Mouse (Mus musculus) mature B cell (primary cell): ENCODE data around the gene Dicer1.

ENCODE experiments used
- in situ Hi-C: fragments of 300-500 bp; cut with MboI; formaldehyde crosslinking; loops from 2 replicates; pipeline ENCODE4 v1.14.3; 2019

The Dicer1 gene

DNA sequence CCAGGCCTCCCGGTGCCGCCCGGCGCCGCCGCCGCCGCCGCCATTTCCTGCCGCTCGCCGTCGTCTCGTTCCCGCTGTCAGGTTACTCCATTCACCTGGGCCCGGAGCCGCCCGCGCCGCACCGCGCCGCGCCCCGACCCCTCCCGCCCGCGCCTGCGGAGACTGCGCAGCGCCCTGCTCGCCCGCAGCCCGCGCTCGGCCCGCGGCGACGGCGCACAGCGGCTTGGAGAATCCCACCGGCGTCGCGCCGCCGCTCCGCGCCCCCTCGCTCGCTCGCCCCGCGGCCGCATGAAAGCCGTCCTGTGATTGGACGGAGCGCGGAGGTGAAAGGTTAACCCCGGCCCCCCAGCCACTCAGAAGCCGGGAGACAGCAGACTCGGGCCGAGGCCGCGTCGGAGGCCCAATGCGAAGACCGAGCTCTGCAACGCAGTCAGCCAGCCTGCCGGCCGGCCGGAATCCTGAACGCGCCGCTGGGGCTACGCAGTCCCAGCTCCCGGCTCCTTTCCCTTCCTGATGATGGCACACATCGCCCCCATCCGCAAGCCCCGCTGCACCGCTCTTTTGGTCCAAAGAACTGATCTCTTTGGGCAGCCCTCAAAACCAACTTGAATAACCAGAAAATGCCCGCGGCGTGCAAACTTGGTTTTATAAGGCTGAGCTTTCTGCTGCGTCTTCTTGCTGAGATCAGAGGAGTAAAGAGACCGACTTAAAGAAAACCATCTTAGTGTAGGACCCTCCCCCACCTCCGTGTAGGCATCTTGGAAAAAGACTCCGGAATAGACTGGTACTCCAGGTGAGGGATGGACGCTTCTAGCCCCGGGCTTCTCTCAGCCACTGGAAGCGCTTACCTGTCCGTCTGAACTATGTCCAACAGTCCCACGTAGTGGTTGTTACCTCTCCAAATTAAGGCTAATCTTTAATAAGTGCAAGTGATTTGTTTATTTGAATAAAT, at the start of gene Dicer1:
Dicer1 (minus strand) TSS at position 139 of the 952 bp plus-strand sequence.
- in situ Hi-C loops = no loop called here

DNA sequence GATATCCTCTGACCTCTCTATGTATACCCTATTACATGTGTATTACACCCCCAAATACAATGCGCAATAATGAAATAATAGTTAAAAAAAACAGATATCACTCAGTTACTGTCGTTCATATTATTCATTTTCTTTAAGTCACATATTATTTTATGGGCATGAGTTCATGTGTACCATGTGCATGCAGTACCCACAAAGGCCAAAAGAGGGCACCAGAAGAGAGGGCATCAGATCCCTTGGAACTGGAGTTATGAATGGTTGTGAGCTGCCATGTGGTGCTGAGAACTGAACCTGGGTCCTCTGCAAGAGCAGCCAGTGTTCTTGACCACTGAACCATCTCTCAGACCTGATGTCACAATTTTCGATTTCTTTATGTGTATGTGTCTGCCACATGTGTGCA, 47.6 kb upstream of the Dicer1 start:
- in situ Hi-C loops = no loop called here

GRCm38 (mm10) chr12:104797905-104798304, 46.2 kb upstream of the Dicer1 start:
- in situ Hi-C loops = no loop called here

DNA sequence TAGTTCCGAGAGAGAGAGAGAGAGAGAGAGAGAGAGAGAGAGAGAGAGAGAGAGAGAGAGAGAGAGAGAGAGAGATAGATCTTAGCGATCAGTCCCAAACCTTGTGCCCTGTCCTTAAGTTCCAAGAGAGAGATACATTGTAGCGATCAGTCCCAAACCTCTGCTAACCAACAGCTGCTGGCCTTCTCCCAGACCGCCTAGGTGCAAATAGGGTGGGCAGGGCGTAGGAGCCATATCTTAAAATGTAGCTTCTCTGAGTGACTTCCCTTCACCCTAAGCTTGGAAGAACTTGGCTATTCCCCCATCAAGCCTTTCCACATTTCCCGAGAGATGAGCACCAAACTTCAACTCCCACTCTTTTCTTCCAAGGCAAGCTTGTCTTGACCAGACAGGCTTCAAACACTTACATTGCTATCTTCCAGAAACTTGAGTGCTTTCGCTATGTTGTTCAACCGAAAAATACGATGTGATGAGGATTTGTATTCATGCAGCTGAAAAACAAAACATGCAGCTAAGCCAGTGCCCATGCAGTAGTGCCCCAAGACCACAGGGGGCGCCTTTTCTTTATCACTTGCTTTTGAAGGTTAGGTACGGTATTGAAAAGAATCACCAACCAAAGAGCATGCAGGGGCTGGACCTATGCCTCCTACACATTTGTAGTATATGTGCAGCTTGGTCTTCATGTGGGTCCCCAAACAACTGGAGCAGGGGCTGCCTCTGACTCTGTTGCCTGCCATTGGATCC, 45.1 kb upstream of the Dicer1 start:
- in situ Hi-C loops = no loop called here

GRCm38 (mm10) chr12:104794957-104795356, 43.2 kb upstream of the Dicer1 start:
- in situ Hi-C loops = no loop called here

- in situ Hi-C loops = no loop called here
Measured at GRCm38 (mm10) chr12:104793486-104793885, 41.7 kb upstream of the Dicer1 start.

DNA sequence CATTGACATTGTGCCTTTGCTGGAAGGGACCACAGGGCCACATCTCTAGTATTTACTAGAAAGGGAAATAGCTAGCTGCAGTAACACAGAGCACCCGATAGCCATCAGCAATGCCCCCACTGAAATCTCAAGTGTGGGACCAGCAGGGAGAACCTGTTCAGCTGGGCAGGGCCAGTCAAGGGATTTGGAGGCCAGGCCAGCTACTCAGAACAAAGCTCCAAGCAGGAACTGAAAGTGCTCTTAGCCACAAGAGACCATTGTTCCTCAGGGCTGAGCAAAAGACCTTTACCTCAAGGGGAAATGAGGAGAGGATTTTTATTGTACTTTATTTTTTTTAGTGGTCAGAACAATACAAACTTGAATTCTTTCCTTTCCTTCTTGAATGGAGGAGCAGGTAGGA, 25.9 kb upstream of the Dicer1 start:
- in situ Hi-C loops = no loop called here

DNA sequence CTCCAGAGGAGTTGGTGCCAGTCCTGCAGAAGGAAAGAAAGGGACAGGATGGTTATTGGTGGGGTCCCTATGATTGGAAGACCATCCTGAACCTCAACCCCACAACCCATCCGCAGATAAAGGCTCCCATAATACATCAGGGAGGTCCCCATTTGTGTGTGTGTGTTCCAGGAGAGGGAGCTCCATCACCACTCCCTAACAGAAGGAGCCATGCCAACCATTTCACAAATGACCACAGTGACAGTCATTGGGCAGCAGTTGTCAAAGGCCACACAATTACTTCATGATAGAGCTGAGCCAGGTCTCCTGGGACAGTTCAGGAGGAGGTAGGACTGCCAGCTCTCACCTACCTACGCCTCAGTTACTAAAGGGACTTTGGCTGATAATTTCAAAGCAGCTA, 20.2 kb upstream of the Dicer1 start:
- in situ Hi-C loops = no loop called here

DNA sequence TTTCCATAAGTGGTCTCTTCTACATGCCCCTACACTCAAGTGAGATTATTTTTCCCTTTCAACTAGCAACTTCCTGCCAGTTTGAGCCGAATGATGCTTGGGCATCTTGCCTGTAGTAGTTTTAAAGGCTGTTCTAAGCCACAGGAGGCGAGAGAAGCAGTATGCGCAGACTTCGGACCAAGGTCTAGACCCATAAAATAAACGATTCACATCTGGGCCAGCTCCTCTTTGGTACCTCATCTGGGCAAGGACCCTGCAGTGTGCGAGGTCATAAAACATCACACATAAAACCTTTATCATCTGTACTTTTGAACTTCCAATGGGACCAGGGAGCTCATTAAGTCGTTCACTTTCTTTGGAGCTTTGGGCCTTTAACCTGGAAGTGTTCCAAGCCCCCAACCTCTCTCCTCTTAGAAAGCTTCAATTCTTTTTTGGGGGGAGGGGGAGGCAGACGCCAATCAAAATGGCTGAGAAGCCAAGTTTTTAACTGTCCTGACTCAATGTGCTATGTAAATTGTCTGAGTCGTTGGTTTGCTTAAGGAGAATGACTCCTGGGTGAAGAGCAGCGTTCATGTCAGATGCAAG, 17.5 kb upstream of the Dicer1 start:
- in situ Hi-C loops = no loop called here

GRCm38 (mm10) chr12:104767183-104767582, 15.4 kb upstream of the Dicer1 start:
- in situ Hi-C loops = no loop called here

DNA sequence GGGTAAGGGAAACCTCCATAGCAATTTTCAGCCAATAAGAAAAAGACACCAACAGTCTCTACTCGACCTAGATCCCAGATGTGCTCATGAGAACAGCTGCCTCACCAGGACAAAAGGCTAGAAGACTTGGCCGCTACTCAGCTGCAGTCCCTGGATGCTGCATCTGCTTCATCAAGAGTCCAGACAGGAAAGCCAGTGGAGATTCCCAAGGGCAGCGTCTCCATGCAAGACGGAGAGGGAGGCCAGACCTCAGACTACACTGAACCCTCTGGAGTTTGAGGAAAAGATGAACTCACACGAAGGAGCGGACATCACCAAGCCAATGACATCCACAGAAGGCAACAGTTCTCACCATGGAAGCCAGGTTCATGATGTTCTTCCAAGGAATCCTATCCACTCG, 14.0 kb upstream of the Dicer1 start:
- in situ Hi-C loops = no loop called here

DNA sequence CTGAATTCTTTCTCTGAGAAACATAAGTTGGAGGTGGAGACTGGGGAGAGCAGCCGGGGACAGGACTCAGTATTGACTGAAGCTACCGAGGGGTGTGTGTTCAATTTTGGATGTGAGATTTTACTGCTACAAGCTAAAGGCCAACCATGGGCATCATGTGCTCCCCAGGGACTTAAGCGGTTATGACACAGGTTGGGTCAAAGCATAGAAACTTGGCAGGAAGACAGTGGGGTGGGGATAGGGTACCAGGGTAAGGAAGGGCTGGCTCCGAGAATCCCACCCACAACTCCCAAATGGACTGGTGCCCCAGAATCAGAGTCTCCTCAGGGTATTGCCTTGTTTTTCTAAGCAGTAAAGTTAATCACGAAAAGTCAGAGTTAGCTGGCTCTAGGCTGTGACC, 13.4 kb upstream of the Dicer1 start:
- in situ Hi-C loops = no loop called here

- in situ Hi-C loops = no loop called here
Measured at GRCm38 (mm10) chr12:104763918-104764317, 12.2 kb upstream of the Dicer1 start.

DNA sequence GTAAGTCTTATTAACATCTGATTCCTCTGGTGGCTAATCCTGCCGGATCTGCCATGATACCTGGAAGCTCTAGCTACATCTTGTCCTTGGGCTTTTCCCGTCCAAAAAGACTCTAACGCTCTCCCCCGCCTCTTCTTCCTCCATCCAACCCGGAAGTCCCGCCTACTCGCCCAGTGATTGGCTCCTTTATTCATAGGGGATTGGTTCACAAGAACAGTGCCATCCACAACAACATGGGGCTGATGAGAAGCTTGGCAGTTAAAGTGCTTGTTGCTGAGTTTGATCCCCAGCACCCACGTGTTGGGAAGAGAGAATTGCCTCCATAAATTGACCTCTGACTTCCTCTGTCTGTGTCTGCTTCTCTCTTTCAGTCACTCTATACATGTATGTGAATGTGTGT, 9.7 kb upstream of the Dicer1 start:
- in situ Hi-C loops = no loop called here

GRCm38 (mm10) chr12:104758066-104758465, 6.3 kb upstream of the Dicer1 start:
- in situ Hi-C loops = no loop called here

GRCm38 (mm10) chr12:104753686-104754085, 1.9 kb upstream of the Dicer1 start:
- in situ Hi-C loops = no loop called here

DNA sequence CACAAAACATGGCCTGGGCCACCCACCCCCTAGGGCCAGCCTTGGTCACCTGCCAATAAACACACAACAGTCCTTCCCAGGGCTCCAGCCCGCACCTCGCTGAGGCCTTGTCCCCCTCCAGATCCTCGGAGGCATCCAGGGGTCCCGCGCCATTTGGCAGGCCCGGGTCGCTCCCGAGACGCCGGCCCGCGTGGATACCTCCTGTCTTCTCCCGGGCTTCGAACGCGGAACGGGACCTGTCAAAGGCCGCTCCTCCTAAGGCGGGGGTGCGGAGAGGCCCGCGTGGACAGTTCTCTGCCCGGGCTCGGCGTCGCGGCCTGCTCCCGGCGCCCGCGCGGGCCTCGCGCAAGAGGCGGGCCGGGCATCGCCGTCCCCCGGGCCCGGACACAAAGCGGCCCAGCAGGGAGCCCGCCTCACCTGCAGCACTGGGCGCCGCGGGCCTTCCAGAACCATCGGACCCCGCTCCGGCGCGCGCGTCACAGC, 380 bp downstream of the Dicer1 start:
- in situ Hi-C loops = no loop called here

DNA sequence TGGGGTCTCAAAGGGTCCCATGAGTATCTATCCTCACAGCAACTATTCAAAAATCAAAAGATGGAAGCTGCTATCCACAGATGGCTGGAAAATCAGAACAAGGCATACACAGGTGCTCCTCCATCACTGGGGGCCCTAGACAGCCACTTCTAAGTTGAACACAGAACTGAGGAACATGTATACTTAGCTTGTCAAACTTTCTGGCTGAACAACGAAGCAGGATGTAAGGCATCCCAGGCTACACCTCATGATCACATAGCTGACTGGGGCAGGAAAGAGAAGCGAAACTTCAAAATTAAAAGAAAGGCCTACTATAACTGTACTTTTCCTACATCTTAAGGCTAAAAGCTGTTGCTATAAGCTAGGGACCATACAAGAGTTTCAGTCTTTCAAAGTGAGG, 2.8 kb downstream of the Dicer1 start:
- in situ Hi-C loops = loop anchor here (25.0 kb wide), 2 partner anchors 188 to 288 kb away; partner anchors contain the start of gene Glrx5

DNA sequence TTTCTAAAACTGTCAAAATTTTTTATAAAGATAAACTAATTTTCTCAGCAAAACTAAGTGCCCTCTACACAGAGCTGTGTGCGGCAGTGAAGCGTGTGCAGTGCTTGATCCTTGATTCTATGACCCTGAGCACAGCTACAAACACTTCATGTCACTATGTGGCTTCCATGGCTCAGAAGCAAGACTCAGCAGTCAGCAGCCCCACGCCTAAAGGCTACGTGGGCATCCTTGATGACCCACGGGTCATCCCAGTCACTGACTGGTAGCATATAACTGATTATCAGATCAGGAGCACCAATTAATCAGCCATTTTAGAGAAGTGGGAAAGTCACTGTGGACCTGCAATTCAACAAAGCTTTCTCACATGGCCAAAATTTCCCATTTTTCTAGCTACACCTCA, 4.5 kb downstream of the Dicer1 start:
- in situ Hi-C loops = loop anchor here (25.0 kb wide), 2 partner anchors 190 to 290 kb away; partner anchors contain the start of gene Glrx5

- in situ Hi-C loops = loop anchor here (25.0 kb wide), 2 partner anchors 191 to 291 kb away; partner anchors contain the start of gene Glrx5
Measured at GRCm38 (mm10) chr12:104746601-104747000, 5.2 kb downstream of the Dicer1 start.

DNA sequence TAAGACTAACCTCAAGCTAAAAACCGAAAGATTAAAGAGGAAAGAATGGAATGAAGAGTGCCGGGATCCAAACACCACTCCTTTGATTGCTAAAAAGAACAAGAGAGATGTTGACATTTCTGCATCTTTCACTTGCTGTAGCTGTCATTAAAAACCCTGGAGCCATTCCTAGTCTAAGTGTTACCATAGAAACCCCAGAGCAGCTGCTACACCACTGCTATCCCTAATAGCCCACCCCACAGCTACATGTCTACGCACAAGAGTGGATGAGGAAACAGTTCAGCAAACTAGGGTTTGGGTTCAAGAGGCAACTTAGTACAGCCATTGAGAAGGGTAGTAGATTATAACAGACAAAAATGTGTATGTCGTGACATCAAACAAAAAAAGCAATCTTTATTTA, 8.1 kb downstream of the Dicer1 start:
- in situ Hi-C loops = loop anchor here (25.0 kb wide), 2 partner anchors 194 to 294 kb away; partner anchors contain the start of gene Glrx5

GRCm38 (mm10) chr12:104742247-104742646, 9.5 kb downstream of the Dicer1 start:
- in situ Hi-C loops = loop anchor here (25.0 kb wide), 2 partner anchors 195 to 295 kb away; partner anchors contain the start of gene Glrx5
